Mouse (Mus musculus) left cerebral cortex, adult 2 months (tissue): ENCODE data around the gene Spag6. TPM values are rescaled to one million over a fixed set of nuclear protein-coding genes. Genes with fewer than 3 reads are reported as not detected.

ENCODE experiments used
- DNase-seq, 2 experiments: peaks; one replicate each; pipeline ENCODE4 v3.0.0; 2021 to 2022; ENCODE audit warnings: low spot score in 2 of 2, mixed read lengths in 1 of 2; ENCODE audit errors: extremely low spot score in 1 of 2
- H3K27ac ChIP-seq: fragments of 200-600 bp; 2 replicates; pipeline ENCODE4 v1.8.1; 2022
- H3K4me3 ChIP-seq: fragments of 200-600 bp; 2 replicates; pipeline ENCODE4 v1.8.1; 2022
- CTCF ChIP-seq: fragments of 200-600 bp; IDR thresholded peaks from 2 replicates; pipeline ENCODE4 v1.8.1; 2022; ENCODE audit warnings: antibody characterized with exemption, mild to moderate bottlenecking, moderate library complexity
- intact Hi-C: fragments of 180-260 bp; cut with DNase I; formaldehyde crosslinking; loops from one replicate; pipeline ENCODE4 v1.15.1; 2025
- total RNA-seq, 2 experiments: library from RNA; stranded (reverse); gene quantifications; 2 replicates each; pipeline ENCODE4 v1.2.3; 2021

Gene Spag6
- total RNA-seq, 2 experiments from 2014 or later = 8.9 TPM

DNA sequence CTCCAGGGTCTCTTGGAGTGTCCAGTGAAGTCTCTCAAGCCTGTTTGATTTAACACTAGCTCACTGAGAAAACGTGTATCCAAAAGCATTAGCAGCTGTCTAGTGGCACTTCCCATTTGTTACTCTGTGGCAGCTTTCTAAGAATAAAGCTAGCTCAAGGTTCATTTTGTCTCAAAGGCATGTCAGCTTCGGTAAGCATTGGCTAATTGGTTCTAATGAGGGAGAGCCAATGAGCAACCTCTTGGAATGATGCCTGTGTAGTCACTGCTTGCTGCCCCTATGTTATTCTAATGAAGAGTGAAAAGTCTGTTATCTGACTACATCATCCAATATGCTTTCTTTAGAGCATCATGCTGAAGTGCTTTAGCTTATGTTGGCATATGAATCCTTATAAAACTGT lies 45.4 kb downstream of the Spag6 start:
- Histone ChIP-seq H3K27ac (no peak overlapping the region), H3K4me3 (no peak overlapping the region)
- no peak for DNase-seq
- no peak for TF ChIP-seq CTCF
- intact Hi-C loops = no loop called here

DNA sequence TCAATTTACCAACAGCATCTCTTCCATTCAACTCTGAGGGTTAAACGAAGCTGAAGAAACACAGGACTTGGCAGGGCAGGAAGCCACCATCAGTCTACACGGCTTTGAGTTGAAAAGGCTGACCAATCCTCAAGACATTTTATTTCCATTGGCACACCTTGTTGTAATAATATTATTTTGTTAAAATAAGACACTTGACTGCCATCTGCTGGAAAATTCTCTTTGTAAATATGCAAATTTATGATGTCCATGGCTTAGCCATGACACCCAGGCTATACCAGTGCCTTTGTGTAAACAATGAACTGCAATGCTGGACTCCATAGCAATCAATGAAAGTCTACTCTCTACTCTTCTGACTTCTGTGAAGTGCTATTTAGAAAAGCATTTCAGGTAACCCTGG lies 62.3 kb downstream of the Spag6 start:
- DNase-seq = no peak
- H3K4me3 ChIP-seq = no peak overlapping the region
- intact Hi-C loops = loop anchor here (2.0 to 5.0 kb wide), 2 partner anchors 374 to 401 kb away; no protein-coding TSS in a partner anchor
- H3K27ac ChIP-seq = no peak overlapping the region
- peak; percentile 47 for TF ChIP-seq CTCF

DNA sequence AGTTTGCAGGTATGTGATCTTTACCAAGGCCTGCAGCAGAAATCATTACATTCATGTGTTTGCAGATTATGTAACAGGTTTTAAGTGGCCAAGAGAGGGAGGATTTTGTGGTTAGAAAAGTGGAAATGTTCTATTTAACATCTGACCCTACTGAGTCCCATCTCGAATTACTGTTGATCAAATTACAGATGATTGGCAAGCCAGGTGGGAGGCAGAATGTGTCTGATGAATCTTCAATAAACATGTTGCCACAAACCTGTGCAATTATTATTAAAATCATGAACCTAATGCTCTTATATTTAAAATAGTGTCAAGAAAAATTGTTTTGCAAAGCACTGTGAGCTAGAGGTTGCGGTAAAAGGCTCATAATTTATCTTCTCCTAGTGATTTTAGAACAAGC lies 71.0 kb downstream of the Spag6 start:
- H3K27ac ChIP-seq = no peak overlapping the region
- no peak for TF ChIP-seq CTCF
- no peak overlapping the region for H3K4me3 ChIP-seq
- intact Hi-C loops = loop anchor here (5.0 to 10.0 kb wide), 4 partner anchors 93 to 740 kb away; partner anchors contain the start of genes Commd3 and Dnajc1
- no peak for DNase-seq

DNA sequence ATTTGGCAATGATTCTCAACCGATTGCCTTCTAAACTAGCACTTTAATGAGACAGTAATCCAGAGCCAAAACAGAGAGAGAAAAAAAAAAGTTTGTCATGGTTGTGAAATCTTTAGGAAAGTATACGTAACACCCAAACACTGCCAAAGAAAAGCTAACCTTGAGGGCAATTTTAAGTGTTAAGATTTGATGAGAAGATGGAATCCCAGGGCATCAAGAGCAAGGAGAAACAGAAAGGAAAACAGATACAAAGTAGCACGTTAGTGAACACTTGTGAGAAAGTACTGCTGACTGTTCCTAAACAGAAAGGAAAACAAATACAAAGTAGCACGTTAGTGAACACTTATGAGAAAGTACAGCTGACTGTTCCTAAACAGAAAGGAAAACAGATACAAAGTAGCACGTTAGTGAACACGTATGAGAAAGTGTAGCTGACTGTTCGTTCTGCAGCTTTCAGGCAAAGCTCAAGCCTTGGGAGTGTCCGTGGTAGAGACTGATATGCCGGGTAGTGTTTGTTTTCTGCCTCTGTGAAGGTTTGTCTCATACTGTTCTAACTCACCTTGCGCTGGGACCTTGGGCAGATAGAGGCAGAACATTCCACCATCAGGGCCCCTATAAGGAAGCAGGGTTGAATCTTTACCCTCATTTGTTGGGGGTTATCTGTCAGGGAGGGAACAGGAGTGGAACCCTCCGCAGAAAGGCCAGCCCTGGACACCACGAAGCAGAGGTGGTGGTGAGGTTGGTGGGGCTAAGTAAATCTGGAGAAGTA lies 71.8 kb downstream of the Spag6 start:
- Histone ChIP-seq H3K27ac (no peak overlapping the region), H3K4me3 (peak overlapping the region; percentile 0; the same call in 1 of the 2 replicates)
- no peak for DNase-seq
- intact Hi-C loops = loop anchor here (2.0 to 10.0 kb wide), 5 partner anchors 73 to 741 kb away; partner anchors contain the start of genes Commd3 and Dnajc1
- no peak for TF ChIP-seq CTCF

DNA sequence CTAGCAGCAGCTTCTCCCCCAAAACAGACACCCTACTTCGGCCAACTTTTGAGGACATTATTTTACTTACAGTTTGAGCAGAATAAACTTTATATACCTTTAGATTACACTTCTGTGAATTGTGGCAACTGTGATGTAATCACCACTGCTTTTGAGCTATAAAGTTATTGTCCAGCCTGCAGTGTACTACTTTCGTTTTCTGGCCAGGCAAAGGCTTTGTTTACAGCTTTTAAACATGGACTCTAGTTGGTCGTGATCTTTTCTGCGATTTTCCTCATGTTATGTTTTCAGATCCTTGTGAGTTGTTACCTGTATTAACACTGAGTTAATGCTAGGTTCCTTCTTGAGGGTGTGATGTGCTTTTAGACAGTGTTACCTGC lies 72.6 kb downstream of the Spag6 start:
- peak overlapping the region; percentile 92 for H3K27ac ChIP-seq
- peak overlapping the region; percentile 89 for H3K4me3 ChIP-seq
- no peak for DNase-seq
- no peak for TF ChIP-seq CTCF
- intact Hi-C loops = loop anchor here (2.0 to 10.0 kb wide), 5 partner anchors 74 to 742 kb away; partner anchors contain the start of genes Commd3 and Dnajc1

DNA sequence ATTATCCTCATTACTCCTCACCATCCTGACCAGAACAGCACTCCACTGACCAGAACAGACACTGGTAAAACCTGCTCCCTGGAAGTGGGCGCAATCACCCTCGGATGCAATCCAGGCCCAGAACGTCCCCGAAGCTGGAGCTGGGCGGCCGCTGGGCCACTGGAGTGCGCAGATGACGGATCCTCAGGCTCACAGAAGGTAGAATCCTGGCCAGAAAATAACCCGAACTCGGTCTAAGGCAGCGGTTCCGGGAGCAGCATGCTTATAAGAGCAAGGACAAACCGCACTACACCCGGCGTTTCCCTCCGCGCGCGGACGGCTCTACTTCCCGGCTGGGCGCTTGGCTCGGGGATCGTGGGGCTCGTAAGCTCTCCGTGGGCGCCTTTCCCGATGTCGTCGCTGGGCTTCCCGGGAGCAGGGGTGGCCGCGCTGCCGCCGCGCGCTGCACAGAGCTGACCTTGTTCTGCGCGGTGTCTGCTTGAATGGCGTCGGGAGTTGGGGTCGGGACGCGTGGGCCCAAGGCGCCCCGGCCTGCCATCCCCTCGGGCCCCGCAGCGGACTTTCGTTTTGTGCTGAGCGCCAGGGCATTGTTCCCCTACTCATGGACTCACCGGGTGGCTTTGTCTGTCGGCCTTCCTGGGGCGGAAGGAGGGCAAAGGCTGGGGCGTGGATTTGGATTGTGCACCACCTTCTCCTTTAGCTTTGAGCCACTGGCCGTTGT lies 73.1 kb downstream of the Spag6 start:
- DNase-seq = peak; percentile 74 to 79
- H3K27ac ChIP-seq = peak overlapping the region; percentile 92
- peak overlapping the region; percentile 89 for H3K4me3 ChIP-seq
- no peak for TF ChIP-seq CTCF
- intact Hi-C loops = loop anchor here (2.0 to 10.0 kb wide), 5 partner anchors 74 to 742 kb away; partner anchors contain the start of genes Commd3 and Dnajc1

DNA sequence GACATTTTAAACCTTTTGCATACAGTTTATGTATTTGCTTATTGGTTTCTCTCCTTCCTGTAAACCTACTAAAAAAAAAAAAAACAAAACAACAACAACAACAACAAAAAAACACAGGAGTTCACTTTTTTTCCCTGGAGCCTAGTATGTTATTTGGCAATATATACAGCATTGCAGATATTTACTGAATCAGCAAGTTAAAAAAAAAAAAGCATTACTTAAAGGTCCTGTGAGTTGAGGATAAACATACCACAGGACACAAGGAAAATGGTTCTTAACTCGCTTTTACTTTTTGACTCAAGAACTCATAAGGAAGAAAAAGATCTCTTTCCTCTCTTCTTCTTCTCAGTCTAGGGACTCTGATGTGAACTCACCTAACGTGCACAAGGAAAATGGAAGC lies 74.6 kb downstream of the Spag6 start:
- TF ChIP-seq CTCF = no peak
- intact Hi-C loops = loop anchor here (2.0 to 10.0 kb wide), 5 partner anchors 32 to 744 kb away; partner anchors contain the start of genes Commd3 and Dnajc1
- H3K27ac ChIP-seq = no peak overlapping the region
- no peak for DNase-seq
- H3K4me3 ChIP-seq = no peak overlapping the region

DNA sequence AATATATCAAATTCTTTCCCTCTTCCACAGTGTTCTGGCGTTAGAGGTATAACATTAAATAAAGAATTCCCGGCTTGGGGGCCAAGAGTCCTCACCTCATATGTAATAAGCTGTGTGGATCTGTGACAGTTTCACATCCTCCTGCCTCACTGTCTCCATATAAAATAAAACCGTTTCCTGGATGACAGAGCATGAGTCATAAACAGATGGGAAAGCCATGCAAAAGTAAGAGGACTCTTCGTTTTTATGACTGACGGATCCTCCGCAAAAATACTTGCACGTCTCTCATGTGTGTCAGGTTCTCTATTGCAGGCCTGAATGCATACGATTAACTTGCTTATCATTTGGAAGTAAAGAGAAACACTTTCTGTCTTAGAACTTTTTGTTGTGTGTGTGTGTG lies 78.6 kb downstream of the Spag6 start:
- intact Hi-C loops = no loop called here
- DNase-seq = no peak
- H3K27ac ChIP-seq = no peak overlapping the region
- H3K4me3 ChIP-seq = no peak overlapping the region
- TF ChIP-seq CTCF = no peak

DNA sequence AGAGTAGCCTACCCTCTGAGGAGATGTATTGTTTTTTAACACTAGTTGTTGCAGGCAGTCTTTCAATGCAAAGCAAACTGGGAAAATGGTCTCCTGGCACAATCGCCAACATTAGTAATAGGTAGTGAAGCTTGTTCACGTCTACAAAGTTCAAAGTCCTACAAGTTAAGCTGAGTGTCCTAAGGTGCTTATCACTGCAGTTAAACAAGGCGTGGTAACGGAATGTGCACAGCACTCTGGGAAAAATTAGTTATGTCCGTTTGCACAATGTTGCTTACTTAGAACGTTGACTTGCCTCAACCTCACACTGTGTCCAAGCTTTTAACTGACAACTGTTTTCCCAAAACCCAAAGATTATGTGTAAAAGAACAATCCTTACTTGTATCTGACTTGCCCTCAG lies 80.5 kb downstream of the Spag6 start:
- H3K4me3 ChIP-seq = no peak overlapping the region
- TF ChIP-seq CTCF = no peak
- DNase-seq = no peak
- intact Hi-C loops = no loop called here
- no peak overlapping the region for H3K27ac ChIP-seq

DNA sequence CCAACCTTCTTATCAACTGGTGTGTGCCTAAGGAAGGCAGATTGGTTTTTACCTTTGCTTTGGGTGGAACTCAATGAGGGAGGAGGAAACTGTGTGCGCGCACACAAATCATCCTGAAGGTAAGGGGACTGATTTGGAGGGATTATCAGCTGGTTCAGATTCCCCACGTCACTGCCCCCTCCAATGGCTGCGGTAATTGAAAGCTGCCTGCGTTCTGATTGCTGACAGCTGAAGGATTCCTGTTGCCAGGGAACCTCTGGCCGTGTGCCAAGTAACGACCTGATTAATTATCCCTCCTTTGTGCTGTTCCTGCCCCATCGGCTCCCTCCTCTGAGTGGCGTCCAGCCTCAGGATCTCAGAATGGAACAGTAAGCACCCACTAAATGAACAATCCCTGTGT lies 84.4 kb downstream of the Spag6 start:
- Histone ChIP-seq H3K4me3 (no peak overlapping the region), H3K27ac (no peak overlapping the region)
- DNase-seq = peak in 1 of 2 experiments; percentile 18
- intact Hi-C loops = no loop called here
- TF ChIP-seq CTCF = no peak

DNA sequence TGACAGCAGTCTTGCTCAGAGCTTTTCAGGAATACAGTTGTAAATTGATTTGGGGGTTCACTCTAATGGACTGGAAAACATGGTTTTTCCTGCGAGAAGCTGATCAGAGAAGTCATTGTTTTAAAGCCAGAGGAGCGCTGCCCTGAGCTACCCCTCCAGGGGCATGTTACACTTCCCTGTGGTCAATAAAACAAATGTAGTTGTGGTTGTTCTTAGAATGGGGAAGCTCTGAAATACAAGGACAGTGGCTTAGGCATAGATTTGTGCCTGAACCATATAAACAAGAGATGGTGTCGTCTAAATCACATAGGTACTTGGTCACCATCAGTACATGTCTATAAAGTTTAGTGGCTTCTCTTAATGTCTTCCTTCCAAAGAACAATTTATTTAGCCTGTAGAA lies 86.0 kb downstream of the Spag6 start:
- Histone ChIP-seq H3K4me3 (no peak overlapping the region), H3K27ac (no peak overlapping the region)
- TF ChIP-seq CTCF = no peak
- DNase-seq = no peak
- intact Hi-C loops = no loop called here

DNA sequence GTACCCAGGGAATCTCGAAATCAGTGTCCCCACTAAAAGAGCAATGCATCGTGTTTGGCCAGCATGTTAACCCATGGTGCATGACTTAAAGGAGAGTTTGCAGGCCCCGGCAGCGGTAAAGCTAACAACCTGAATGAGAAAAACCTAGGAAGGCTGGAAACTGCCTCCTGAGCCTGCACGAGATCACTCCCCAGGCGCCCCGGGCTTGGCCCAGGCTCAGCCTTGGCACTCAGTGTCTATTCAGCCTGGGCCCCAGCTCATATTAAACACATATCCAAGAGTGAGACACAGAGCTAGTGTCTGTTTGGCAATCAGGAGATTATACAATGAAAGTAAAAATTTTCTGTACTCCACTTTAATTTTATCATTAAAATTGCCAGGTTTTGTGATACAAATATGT lies 87.5 kb downstream of the Spag6 start:
- Histone ChIP-seq H3K27ac (no peak overlapping the region), H3K4me3 (no peak overlapping the region)
- no peak for TF ChIP-seq CTCF
- intact Hi-C loops = no loop called here
- no peak for DNase-seq
